Mouse (Mus musculus): Measurements from ENCODE around the gene Mageb16.

Mageb16 gene

GRCm38 (mm10) chrX:79671411-79671810, at the start of gene Mageb16:
TSS of gene Mageb16 (minus strand) at chrX:79671435.
- DNase-seq (ENCODE audit: low read depth, low spot score), result no peak

GRCm38 (mm10) chrX:79651091-79651490, 20.1 kb downstream of the Mageb16 start:
- DNase-seq (ENCODE audit: low read depth, low spot score), result no peak

GRCm38 (mm10) chrX:79635396-79635795, 35.8 kb downstream of the Mageb16 start:
- no peak for DNase-seq (ENCODE audit: low read depth, low spot score)

- no peak for DNase-seq (ENCODE audit: low read depth, low spot score)
Measured at GRCm38 (mm10) chrX:79606462-79606861, 64.8 kb downstream of the Mageb16 start.

Data from CD4-positive, CD25-positive, alpha-beta regulatory T cell, adult 2 months (primary cell).